Mouse (Mus musculus): Measurements from ENCODE around the gene Slc4a8. TPM values are rescaled to one million over a fixed set of nuclear protein-coding genes. Genes with fewer than 3 reads are reported as not detected.

The Slc4a8 gene
- polyA plus RNA-seq, 1 experiment = 0.02 TPM

GRCm38 (mm10) chr15:100870001-100870774 lies 108.6 kb downstream of the Slc4a8 start:
- peak overlapping the region; percentile 73 for H3K4me3 ChIP-seq (replicated peaks)

GRCm38 (mm10) chr15:100870775-100871106 lies 109.2 kb downstream of the Slc4a8 start:
- peaks cover 77% of the 10 kb centered on the region for H3K27me3 ChIP-seq (replicated peaks)

More at GRCm38 (mm10) chr15:100870001-100870774, 108.6 kb downstream of the Slc4a8 start:
- Histone ChIP-seq H3K36me3 (replicated peaks; ENCODE audit: low read length) (no peaks in the 10 kb centered on the region), H3K27me3 (replicated peaks) (peaks cover 74% of the 10 kb centered on the region), H3K9me3 (peaks cover 20% of the 10 kb centered on the region), H3K4me1 (peaks cover 9% of the 10 kb centered on the region)
- TF ChIP-seq FLI1 (IDR thresholded peaks at IDR 0.05; ENCODE audit: low read length) = no peak
- TF ChIP-seq GATA1 (IDR thresholded peaks at IDR 0.05; ENCODE audit: borderline replicate concordance, low read length) = no peak

GRCm38 (mm10) chr15:100871107-100872011 lies 109.8 kb downstream of the Slc4a8 start:
- peaks cover 9% of the 10 kb centered on the region for H3K4me1 ChIP-seq
- TF ChIP-seq GATA1 (IDR thresholded peaks at IDR 0.05; ENCODE audit: borderline replicate concordance, low read length) (no peak), FLI1 (IDR thresholded peaks at IDR 0.05; ENCODE audit: low read length) (no peak)
- no peak overlapping the region for H3K4me3 ChIP-seq (replicated peaks)
- H3K36me3 ChIP-seq (replicated peaks; ENCODE audit: low read length) = no peaks in the 10 kb centered on the region
- H3K27me3 ChIP-seq (replicated peaks) = peaks cover 82% of the 10 kb centered on the region
- peaks cover 14% of the 10 kb centered on the region for H3K9me3 ChIP-seq

More at GRCm38 (mm10) chr15:100870775-100871106, 109.2 kb downstream of the Slc4a8 start:
- no peaks in the 10 kb centered on the region for H3K36me3 ChIP-seq (replicated peaks; ENCODE audit: low read length)
- TF ChIP-seq FLI1 (IDR thresholded peaks at IDR 0.05; ENCODE audit: low read length) (no peak), GATA1 (IDR thresholded peaks at IDR 0.05; ENCODE audit: borderline replicate concordance, low read length) (no peak)
- H3K4me1 ChIP-seq = peaks cover 9% of the 10 kb centered on the region
- peaks cover 16% of the 10 kb centered on the region for H3K9me3 ChIP-seq
- no peak overlapping the region for H3K4me3 ChIP-seq (replicated peaks)

- TF ChIP-seq FLI1 (IDR thresholded peaks at IDR 0.05; ENCODE audit: low read length) = no peak
- TF ChIP-seq GATA1 (IDR thresholded peaks at IDR 0.05; ENCODE audit: borderline replicate concordance, low read length) = no peak
- H3K9me3 ChIP-seq = peaks cover 8% of the 10 kb centered on the region; the same call in 1 of the 2 replicates
- peaks cover 91% of the 10 kb centered on the region for H3K27me3 ChIP-seq (replicated peaks)
- H3K4me1 ChIP-seq = peaks cover 9% of the 10 kb centered on the region
- no peaks in the 10 kb centered on the region for H3K36me3 ChIP-seq (replicated peaks; ENCODE audit: low read length)
- H3K4me3 ChIP-seq (replicated peaks) = no peak overlapping the region
Measured at GRCm38 (mm10) chr15:100873155-100873554, 111.6 kb downstream of the Slc4a8 start.

Other genes with a start within 250 kb of the Slc4a8 start
- gene Tfcp2, start 209.7 kb upstream of the Slc4a8 start, polyA plus RNA-seq (2012; ENCODE audit: insufficient read depth, low replicate concordance) = 3.0 TPM in 1 of 2 replicates, not detected in the other
- gene Pou6f1, start 161.8 kb upstream of the Slc4a8 start, polyA plus RNA-seq (2012; ENCODE audit: insufficient read depth, low replicate concordance) = 1.6 and 2.9 TPM in 2 replicates
- 28.5 and 32.0 TPM in 2 replicates for gene Dazap2, start 146.4 kb upstream of the Slc4a8 start, polyA plus RNA-seq (2012; ENCODE audit: insufficient read depth, low replicate concordance)
- gene Smagp, start 124.8 kb upstream of the Slc4a8 start, polyA plus RNA-seq (2012; ENCODE audit: insufficient read depth, low replicate concordance) = 57.2 and 75.5 TPM in 2 replicates
- 2,082 and 2,619 TPM in 2 replicates for gene Bin2, start 92.2 kb upstream of the Slc4a8 start, polyA plus RNA-seq (2012; ENCODE audit: insufficient read depth, low replicate concordance)
- gene Cela1, start 73.8 kb upstream of the Slc4a8 start, polyA plus RNA-seq (2012; ENCODE audit: insufficient read depth, low replicate concordance) = 12.5 and 23.0 TPM in 2 replicates
- 2.3 TPM in 1 of 2 replicates, not detected in the other for gene Galnt6, start 32.4 kb upstream of the Slc4a8 start, polyA plus RNA-seq (2012; ENCODE audit: insufficient read depth, low replicate concordance)
- gene Scn8a, start 108.1 kb downstream of the Slc4a8 start, polyA plus RNA-seq (2012; ENCODE audit: insufficient read depth, low replicate concordance) = not detected in 2 replicates

All from megakaryocyte, embryonic 14.5 days (primary cell).